Mouse (Mus musculus) cerebral cortex, adult 2 months (tissue): Measurements from ENCODE around the gene Apom.

ENCODE experiments used
- WGBS: fragments of 180-500 bp; shearing (Covaris S2); methylation state at CpG from one replicate; pipeline ENCODE4 v1.1.7; 2018; 5-methylcytosine and 5-hydroxymethylcytosine counted together

The Apom gene

DNA sequence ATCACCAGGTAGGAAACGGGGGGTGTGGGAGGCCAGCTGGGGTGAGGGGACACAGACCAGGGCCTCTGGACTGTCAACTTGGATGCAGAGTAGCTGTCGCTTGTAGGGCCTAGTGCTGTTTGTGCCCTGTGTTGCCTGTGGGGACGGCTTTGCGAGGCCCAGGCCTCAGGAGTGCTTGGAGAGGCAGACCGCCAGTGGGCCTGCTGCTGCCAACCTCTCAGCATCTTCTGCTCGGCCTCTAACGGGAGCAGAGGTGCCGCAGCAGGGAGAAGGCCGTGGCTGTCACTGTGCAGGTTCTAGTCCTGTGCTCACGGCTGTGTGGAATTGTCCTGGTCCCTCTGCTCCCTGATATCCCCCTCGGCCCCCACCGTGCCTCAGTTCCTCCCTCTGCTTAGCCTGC is 35.3 kb downstream of the Apom start:
- 89% methylated on average over 12 of the region's 12 CpGs for WGBS

GRCm38 (mm10) chr17:35094475-35095365 is 37.1 kb downstream of the Apom start:
- 55% methylated on average over 15 of the region's 15 CpGs for WGBS

GRCm38 (mm10) chr17:35092403-35093198 is 39.2 kb downstream of the Apom start:
- 74% methylated on average over 14 of the region's 14 CpGs for WGBS

DNA sequence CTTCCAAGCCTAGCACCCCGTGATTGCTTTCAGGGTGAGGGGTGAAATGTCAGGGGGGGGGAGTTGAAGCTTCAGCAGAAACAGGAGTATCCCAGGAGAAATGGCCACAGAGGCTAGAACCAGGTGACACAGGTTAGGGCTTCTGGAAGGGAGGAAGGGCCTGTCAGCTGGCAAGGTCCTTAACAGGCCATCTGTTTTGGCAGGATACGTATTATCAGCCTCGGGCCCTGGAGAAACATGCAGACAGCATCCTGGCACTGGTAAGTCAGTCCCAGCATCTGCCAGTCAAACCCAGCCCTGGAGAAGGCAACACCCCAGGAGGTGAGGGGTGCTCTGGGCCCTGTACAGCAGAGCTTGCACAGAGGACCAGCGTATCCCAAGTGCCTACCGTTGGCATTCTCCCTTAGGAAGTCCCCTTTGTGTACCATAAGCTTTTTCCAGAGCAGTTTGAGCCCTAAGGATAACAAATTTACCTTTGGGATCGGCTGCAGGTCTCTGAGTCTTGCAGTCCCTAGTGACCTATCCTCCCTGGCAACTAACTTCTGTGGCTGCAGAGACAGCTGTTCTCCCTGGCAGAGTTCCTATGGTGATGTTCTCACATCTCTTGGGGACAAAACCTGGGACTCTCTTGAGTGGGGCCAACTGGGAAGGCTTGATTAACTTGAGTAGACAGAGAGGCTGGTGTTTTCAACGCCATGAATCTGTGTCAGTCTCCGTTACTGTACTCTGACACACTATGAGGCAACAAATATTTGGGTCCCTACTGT is 41.5 kb downstream of the Apom start:
- 30% methylated on average over 8 of the region's 8 CpGs for WGBS

DNA sequence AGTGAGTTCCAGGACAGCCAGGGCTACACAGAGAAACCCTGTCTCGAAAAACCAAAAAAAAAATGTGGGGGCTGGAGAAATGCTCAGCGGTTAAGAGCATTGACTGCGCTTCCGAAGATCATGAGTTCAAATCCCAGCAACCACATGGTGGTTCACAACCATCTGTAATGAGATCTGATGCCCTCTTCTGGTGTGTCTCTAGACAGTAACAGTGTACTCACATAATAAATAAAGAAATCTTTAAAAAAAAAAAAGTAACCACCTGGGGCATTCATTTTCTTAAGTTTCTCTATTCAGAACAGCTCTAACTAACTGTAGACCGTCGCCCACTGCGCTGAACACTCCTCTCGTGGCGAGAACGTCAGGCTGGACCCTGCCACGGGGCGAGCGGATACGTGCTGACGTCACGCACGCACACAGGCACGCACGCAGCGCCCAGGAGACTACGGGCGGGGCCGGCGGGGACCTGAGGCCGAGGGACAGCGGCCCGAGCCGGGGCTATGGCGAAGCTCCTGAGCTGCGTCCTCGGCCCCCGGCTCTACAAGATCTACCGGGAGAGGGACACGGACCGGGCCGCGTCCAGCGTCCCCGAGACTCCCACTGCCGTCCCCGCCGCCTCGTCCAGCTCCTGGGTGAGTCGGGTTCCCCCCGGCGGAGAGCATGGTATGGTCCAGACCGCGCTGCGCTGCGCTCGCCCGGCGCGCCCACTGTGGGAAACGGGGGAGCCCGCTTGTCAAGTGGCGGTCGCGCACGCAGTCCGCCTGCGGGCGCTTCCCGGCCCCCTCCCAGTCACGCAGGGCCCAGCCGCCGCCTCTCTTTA is 42.8 kb downstream of the Apom start, which contains the start of gene Abhd16a:
Abhd16a (plus strand) TSS at position 439 of the 820 bp plus-strand sequence.
- WGBS: 3% methylated on average over 67 of the region's 67 CpGs

GRCm38 (mm10) chr17:35088151-35088550 is 43.7 kb downstream of the Apom start:
- WGBS: 36% methylated on average over 2 of the region's 2 CpGs

DNA sequence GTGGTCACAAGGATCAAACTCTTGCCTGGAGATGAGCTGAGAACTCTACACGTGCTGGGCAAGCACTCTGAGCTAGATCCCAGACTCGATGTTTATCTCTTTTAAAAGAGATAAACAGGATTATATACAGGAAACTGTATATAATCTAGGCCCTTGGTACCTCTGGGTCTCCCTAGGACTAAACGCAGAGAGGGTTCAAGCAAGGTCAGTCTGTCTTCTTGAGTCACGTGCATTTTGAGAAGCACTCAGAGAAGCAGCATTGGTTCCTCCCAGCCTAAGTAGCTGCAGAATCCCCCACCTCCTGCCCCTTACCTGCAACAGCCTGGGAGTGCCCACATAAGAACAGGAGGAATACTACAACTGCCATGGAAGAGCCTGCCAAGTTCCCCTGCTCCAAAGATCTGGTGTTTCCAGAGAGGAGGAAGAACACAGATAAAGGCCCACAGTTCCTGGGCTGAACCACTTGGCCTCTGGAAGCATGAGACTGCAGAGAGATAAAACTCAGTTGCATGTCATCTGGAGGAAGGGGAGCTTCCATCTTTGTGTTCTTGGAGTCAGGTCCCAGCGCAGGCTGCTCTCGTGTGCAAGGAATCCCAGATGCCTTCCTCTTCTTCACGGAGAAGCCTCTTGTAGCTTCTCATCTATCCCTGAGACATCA is 46.5 kb downstream of the Apom start, which contains the start of gene Ly6g6f:
Ly6g6f (minus strand) TSS at position 403 of the 658 bp plus-strand sequence.
- 81% methylated on average over 7 of the region's 7 CpGs for WGBS

DNA sequence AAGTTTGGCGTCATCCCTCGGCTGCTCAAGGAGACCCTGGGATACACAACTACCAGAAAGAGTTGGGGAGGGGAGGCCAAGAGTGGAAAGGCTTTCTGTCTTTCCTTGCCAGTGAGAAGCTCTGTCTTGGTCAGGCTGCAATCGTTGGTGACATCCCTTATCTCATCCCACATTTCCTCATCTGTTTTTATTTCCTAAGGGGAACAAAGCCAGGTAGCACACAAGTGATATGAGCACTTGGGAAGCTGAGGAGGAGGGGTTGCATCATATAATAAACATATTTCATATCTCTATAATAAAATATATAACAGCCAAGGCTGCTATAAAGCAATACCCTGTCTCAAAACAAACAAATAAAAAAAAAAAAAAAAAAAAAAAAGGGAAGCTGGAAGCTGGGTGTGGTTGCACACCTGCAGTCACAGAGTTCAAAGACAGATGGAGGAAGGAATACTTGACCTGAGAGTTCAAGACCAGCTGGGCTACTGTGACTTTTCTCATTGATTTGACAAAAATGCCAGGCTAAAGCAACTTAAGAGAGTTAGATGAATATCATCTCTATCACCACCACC is 47.8 kb downstream of the Apom start:
- 78% methylated on average over 3 of the region's 3 CpGs for WGBS

- WGBS: 93% methylated on average over 16 of the region's 16 CpGs
These were observed 48.8 kb downstream of the Apom start for GRCm38 (mm10) chr17:35082841-35083576.

DNA sequence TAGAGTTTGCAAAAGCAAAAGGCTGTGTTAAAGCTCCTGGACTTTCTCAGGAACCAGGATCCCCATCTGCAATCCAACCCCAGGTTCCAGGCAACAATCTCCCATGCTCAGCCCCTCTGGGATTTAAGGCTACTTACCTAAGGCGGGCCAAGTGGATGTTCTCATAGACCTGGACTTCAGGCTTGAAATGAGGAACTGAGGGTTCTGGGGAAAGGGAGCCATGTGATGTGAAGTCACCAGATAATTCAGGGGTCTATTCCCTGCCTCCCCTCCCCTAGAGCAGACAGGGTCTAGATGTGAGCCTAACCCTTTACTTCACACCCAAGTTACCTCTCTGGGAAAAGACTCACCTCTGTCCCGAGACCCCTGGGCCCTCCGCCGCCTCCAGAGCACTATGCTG is 51.1 kb downstream of the Apom start:
- WGBS: 90% methylated on average over 4 of the region's 4 CpGs

GRCm38 (mm10) chr17:35080248-35080647 is 51.6 kb downstream of the Apom start:
- 50% methylated on average over 6 of the region's 6 CpGs for WGBS

GRCm38 (mm10) chr17:35079778-35080177 is 52.1 kb downstream of the Apom start:
- WGBS: 71% methylated on average over 9 of the region's 9 CpGs
